Comparison of ENCODE assay signal across 19 mouse cellular contexts in the genomic region with DNA sequence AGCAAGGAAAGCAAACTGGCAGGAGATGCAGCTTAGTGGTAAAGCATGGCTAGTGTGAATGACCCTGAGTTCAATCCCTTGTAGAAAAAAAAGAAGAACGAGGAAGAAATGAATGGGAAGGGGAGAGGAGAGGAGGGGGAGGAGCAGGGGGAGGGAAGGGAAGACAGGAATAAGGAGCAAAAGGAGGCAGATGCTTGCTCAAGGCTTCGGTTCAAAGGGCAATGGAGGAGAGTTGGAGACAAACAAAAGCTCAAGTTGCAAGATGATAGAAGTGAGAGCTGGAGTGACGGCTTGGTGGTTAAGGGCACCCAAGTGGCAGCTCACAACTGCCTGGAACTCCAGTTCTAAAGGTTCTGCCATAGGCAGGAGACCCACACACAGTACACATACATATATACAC. TPM values are rescaled to one million over a fixed set of nuclear protein-coding genes. Genes with fewer than 3 reads are reported as not detected.
"Had no signal": no experiment of that assay in that cellular context is flagged by ENCODE, and none has a peak within 500 bp of the region (broad histone marks: within the 10 kb centered on the region; RNA-seq: fewer than 3 reads in every experiment).

No protein-coding gene starts in this region.

- DNase-seq: left cerebral cortex, postnatal 4 days; liver; liver, embryonic 13.5 days; liver, postnatal 0 days; lung, adult 18-20 months; lung, adult 2 months; lung, embryonic 14.5 days; lung, postnatal 10 days; lung, postnatal 14 days; lung, postnatal 36 days; lung, postnatal 4 days; midbrain, embryonic 14.5 days had no signal

- ATAC-seq: liver, embryonic 12.5 days; liver, postnatal 0 days; lung, postnatal 0 days; midbrain, embryonic 13.5 days; midbrain, embryonic 15.5 days; midbrain, embryonic 16.5 days had no signal

RNA-seq across cellular contexts. Expression of a gene that starts 9.3 kb away (rescaled TPM):
- total RNA-seq: megakaryocyte-erythroid progenitor cell, adult 5-6 weeks; monocyte, adult 5-6 weeks had no signal
